Mouse (Mus musculus) activated CD4-positive, CD25-positive, alpha-beta regulatory T cell, adult 9 weeks (primary cell): ENCODE measurements around the gene Tmem179b. TPM values are rescaled to one million over a fixed set of nuclear protein-coding genes. Genes with fewer than 3 reads are reported as not detected.

Experiments used
- polyA plus RNA-seq: library from polyadenylated mRNA; unstranded; fragments of 100-300 nt; shearing (Covaris generic); gene quantifications from one replicate; pipeline ENCODE4 v1.2.1, GENCODE M21; 2017

Gene Tmem179b
- polyA plus RNA-seq, 1 experiment from 2014 or later: 170 TPM

Other genes starting within 250 kb of the Tmem179b start
- gene Slc22a8, start 183.2 kb downstream of the Tmem179b start, polyA plus RNA-seq: not detected
- gene Slc22a6, start 156.4 kb downstream of the Tmem179b start, polyA plus RNA-seq: not detected
- not detected for gene Chrm1, start 110.7 kb downstream of the Tmem179b start, polyA plus RNA-seq
- gene Slc3a2, start 51.1 kb downstream of the Tmem179b start, polyA plus RNA-seq: 127 TPM
- gene Wdr74, start 38.6 kb downstream of the Tmem179b start, polyA plus RNA-seq: 84.1 TPM
- gene 1700092M07Rik, start 33.7 kb downstream of the Tmem179b start, polyA plus RNA-seq: 3.2 TPM
- gene Stx5a, start 33.1 kb downstream of the Tmem179b start, polyA plus RNA-seq: 169 TPM
- gene Nxf1, start 17.4 kb downstream of the Tmem179b start, polyA plus RNA-seq: 265 TPM
- 102 TPM for gene Tmem223, start 3.5 kb downstream of the Tmem179b start, polyA plus RNA-seq
- gene Taf6l, start 11.9 kb upstream of the Tmem179b start, polyA plus RNA-seq: 5.1 TPM
- 164 TPM for gene Polr2g, start 24.1 kb upstream of the Tmem179b start, polyA plus RNA-seq
- gene Zbtb3, start 28.1 kb upstream of the Tmem179b start, polyA plus RNA-seq: 3.8 TPM
- gene Ttc9c, start 44.9 kb upstream of the Tmem179b start, polyA plus RNA-seq: 54.6 TPM
- 8.4 TPM for gene Hnrnpul2, start 45.5 kb upstream of the Tmem179b start, polyA plus RNA-seq
- gene AC129217.1, start 55.3 kb upstream of the Tmem179b start, polyA plus RNA-seq: not detected
- 105 TPM for gene Bscl2, start 63.0 kb upstream of the Tmem179b start, polyA plus RNA-seq
- gene Gng3, start 64.7 kb upstream of the Tmem179b start, polyA plus RNA-seq: 0.35 TPM
- not detected for gene Lrrn4cl, start 76.3 kb upstream of the Tmem179b start, polyA plus RNA-seq
- gene Ubxn1, start 97.0 kb upstream of the Tmem179b start, polyA plus RNA-seq: 159 TPM
- 84.5 TPM for gene Uqcc3, start 106.5 kb upstream of the Tmem179b start, polyA plus RNA-seq
- 110 TPM for gene Lbhd1, start 109.3 kb upstream of the Tmem179b start, polyA plus RNA-seq
- not detected for gene Gm49403, start 109.5 kb upstream of the Tmem179b start, polyA plus RNA-seq
- gene 1810009A15Rik, start 114.4 kb upstream of the Tmem179b start, polyA plus RNA-seq: 59.2 TPM
- not detected for gene Gm49416, start 114.5 kb upstream of the Tmem179b start, polyA plus RNA-seq
- 47.9 TPM for gene Ints5, start 118.5 kb upstream of the Tmem179b start, polyA plus RNA-seq
- 137 TPM for gene Ganab, start 123.6 kb upstream of the Tmem179b start, polyA plus RNA-seq
- 33.9 TPM for gene B3gat3, start 145.9 kb upstream of the Tmem179b start, polyA plus RNA-seq
- gene Rom1, start 154.9 kb upstream of the Tmem179b start, polyA plus RNA-seq: 12.2 TPM
- 68.2 TPM for gene Eml3, start 155.1 kb upstream of the Tmem179b start, polyA plus RNA-seq
- gene Mta2, start 167.4 kb upstream of the Tmem179b start, polyA plus RNA-seq: 197 TPM
- 47.2 TPM for gene Tut1, start 179.4 kb upstream of the Tmem179b start, polyA plus RNA-seq
- 339 TPM for gene Eef1g, start 192.6 kb upstream of the Tmem179b start, polyA plus RNA-seq
- 113 TPM for gene Ahnak, start 214.8 kb upstream of the Tmem179b start, polyA plus RNA-seq